Mouse (Mus musculus) MEL (cell line): Measurements from ENCODE around the gene Id3.

Experiments used
- CTCF ChIP-seq, 3 experiments: IDR thresholded peaks in 2 of 3; conservative IDR thresholded peaks in 1 of 3; 2 replicates each; pipeline ENCODE4 v1.5.1; 2011 to 2012; ENCODE audit warnings: low read length in 3 of 3, low read depth in 2 of 3, mild to moderate bottlenecking in 2 of 3, improper control_type of control experiment in 1 of 3, inconsistent platforms in 1 of 3, mixed read lengths in 1 of 3, moderate library complexity in 1 of 3; ENCODE audit not compliant: control insufficient read depth in 1 of 3, insufficient read depth in 1 of 3, poor library complexity in 1 of 3, severe bottlenecking in 1 of 3
- EP300 ChIP-seq, 2 experiments: IDR thresholded peaks; 2 replicates each; pipeline ENCODE4 v1.6.1; 2011; ENCODE audit warnings: improper control_type of control experiment in 2 of 2, low read length in 2 of 2, low read depth in 1 of 2, mild to moderate bottlenecking in 1 of 2
- MEF2A ChIP-seq: IDR thresholded peaks from 2 replicates; pipeline ENCODE4 v1.6.1; 2014; ENCODE audit warnings: low read depth, mild to moderate bottlenecking, inconsistent platforms, low read length, improper control_type of control experiment; ENCODE audit not compliant: poor library complexity, insufficient replicate concordance, severe bottlenecking; ENCODE audit errors: extremely low read depth
- MXI1 ChIP-seq: IDR thresholded peaks from 2 replicates; pipeline ENCODE4 v1.6.1; 2011; ENCODE audit warnings: mild to moderate bottlenecking, low read depth, low read length, improper control_type of control experiment

DNA sequence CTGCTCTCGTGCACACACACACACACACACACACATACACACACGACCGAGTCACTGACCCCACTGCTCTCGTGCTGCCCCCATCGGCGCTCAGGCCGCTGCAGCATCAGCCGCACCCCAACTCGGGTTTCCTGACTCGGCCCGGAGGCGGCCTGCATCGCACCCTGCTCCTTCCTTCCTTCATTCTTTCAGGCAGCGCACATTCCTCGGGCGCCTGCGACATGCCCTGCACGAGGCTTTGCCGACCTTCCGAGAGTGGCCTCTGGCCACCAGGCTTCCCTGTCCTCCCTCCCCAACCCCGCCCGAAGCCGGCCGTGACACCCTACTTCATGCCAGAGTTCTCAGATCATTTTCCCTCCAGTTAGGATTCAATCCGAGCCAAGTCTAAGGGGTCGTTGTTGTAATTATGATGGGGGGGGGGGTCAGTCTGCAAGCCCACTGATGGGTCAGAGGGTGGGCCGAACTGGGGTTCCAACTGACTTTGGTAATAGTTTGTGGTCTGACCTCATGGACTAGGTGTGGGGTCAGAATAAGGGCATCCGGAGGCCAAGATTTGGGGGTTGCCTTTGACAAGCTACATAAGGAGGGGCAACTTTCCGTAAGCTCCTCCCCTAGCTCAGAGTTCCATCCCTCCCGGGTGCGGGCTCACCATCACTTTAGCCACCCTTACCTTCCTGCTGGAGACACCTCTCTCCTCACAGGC, 5.2 kb downstream of the Id3 start:
- TF ChIP-seq MEF2A (no peak), MXI1 (no peak), CTCF (IDR thresholded peaks at IDR 0.05 in 2 of 3, conservative IDR thresholded peaks at IDR 0.05 in 1 of 3; ENCODE audit: control insufficient read depth in 1 of 3, insufficient read depth in 1 of 3, low read depth in 2 of 3, low read length in 3 of 3, poor library complexity in 1 of 3, severe bottlenecking in 1 of 3) (no peak), EP300 (IDR thresholded peaks at IDR 0.05; ENCODE audit: low read depth in 1 of 2, low read length in 2 of 2) (no peak)
